Mouse (Mus musculus) small intestine, adult 2 months (tissue): ENCODE results near the gene Dchs2.

Experiments
- CTCF ChIP-seq: fragments of 200-500 bp; IDR thresholded peaks from 2 replicates; pipeline ENCODE4 v1.5.1; 2012; ENCODE audit warnings: low read depth, mild to moderate bottlenecking, control low read depth, inconsistent platforms, low read length, moderate library complexity, mixed read lengths; ENCODE audit not compliant: insufficient replicate concordance, insufficient read length; ENCODE audit errors: extremely low read depth
- POLR2A ChIP-seq: fragments of 200-500 bp; IDR thresholded peaks from 2 replicates; pipeline ENCODE4 v1.6.1; 2012; ENCODE audit warnings: low read depth, mild to moderate bottlenecking, control low read depth, inconsistent platforms, low read length, moderate library complexity

GRCm38 (mm10) chr3:83345928-83346327 is 218.2 kb downstream of the Dchs2 start:
- TF ChIP-seq POLR2A: no peak
- no peak for TF ChIP-seq CTCF
